Mouse (Mus musculus) thymus, adult 2 months (tissue): ENCODE measurements around the gene Gucy1b1. TPM values are rescaled to one million over a fixed set of nuclear protein-coding genes. Genes with fewer than 3 reads are reported as not detected.

Experiments used
- DNase-seq: peaks from one replicate; pipeline ENCODE4 v3.0.0; 2021
- H3K27ac ChIP-seq: fragments of 200-500 bp; 2 replicates; pipeline ENCODE4 v1.5.1; 2012; ENCODE audit warnings: low read length, control low read depth; ENCODE audit not compliant: control insufficient read depth, insufficient read depth
- H3K27me3 ChIP-seq: fragments of 200-500 bp; 2 replicates; pipeline ENCODE4 v1.6.1; 2012; ENCODE audit warnings: mild to moderate bottlenecking, low read length, moderate library complexity, mixed read lengths; ENCODE audit not compliant: control insufficient read depth, insufficient read depth
- H3K36me3 ChIP-seq: fragments of 200-500 bp; 2 replicates; pipeline ENCODE4 v1.6.1; 2012; ENCODE audit warnings: mild to moderate bottlenecking, low read length, moderate library complexity; ENCODE audit not compliant: control insufficient read depth, insufficient read depth
- H3K4me1 ChIP-seq: fragments of 200-500 bp; replicated peaks from 2 replicates; pipeline ENCODE4 v1.6.1; 2012; ENCODE audit warnings: low read length; ENCODE audit not compliant: control insufficient read depth, insufficient read depth
- H3K4me3 ChIP-seq: fragments of 200-500 bp; 2 replicates; pipeline ENCODE4 v1.5.1; 2012; ENCODE audit warnings: mild to moderate bottlenecking, low read length, control low read depth, moderate library complexity; ENCODE audit not compliant: control insufficient read depth, insufficient read depth
- CTCF ChIP-seq: fragments of 200-500 bp; IDR thresholded peaks from 2 replicates; pipeline ENCODE4 v1.5.1; 2012; ENCODE audit warnings: mild to moderate bottlenecking, control low read depth, low read length, moderate library complexity, borderline replicate concordance; ENCODE audit not compliant: control insufficient read depth, poor library complexity, insufficient read depth; ENCODE audit errors: extremely low read depth
- POLR2A ChIP-seq: fragments of 200-500 bp; IDR thresholded peaks from 2 replicates; pipeline ENCODE4 v1.6.1; 2012; ENCODE audit warnings: mild to moderate bottlenecking, low read length, control low read depth, moderate library complexity; ENCODE audit not compliant: control insufficient read depth, poor library complexity, insufficient read depth; ENCODE audit errors: extremely low read depth
- WGBS: fragments of 180-500 bp; shearing (Covaris S2); methylation state at CpG from one replicate; pipeline ENCODE4 v1.1.7; 2018; 5-methylcytosine and 5-hydroxymethylcytosine counted together
- polyA plus RNA-seq: library from polyadenylated mRNA; depleted of rRNA; stranded (reverse); fragments of >200 nt; gene quantifications from 2 replicates; pipeline ENCODE4 v1.2.3, GENCODE M21; 2012; rRNA removed

The Gucy1b1 gene
- 1.2 TPM in 2 replicates for polyA plus RNA-seq

DNA sequence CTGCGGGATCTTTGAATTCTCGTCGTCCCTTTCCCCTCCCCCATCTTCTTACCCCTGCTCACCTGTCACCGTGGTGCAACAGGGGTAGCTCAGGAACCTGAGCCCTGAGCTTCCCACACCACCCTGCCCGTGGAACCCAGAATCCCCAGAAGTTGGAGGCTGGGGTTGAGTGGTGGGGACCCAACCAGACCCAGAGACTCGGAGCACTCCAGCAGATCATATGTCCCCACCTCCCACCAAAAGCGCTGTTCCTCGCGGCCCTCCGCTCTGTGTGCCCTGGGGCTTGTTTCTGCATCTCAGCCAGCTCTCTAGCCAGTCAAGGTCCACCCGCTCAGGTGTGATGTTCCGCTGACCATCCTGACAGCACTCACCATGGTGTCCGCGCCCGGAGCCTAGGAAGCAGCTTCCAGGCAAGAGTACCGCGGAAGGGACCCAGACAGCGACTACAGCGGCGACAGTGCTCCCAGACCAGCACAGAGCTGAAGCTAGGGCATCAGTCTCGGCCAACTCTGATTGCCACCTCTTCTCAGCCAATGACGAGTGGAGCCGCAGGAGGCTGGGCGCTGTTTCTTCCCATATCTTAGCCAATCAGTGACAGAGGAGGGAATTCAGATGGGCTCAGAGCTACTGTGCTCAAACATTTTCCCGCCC, at the start of gene Gucy1b1:
Gene Gucy1b1, minus strand, starts transcription at position 489 of the 651 bp plus-strand sequence.
- DNase-seq, result peak; percentile 65
- Histone ChIP-seq H3K4me3 (peak within 1 kb of the TSS; percentile 37), H3K27ac (no peak within 1 kb of the TSS), H3K36me3 (no peaks in the 10 kb centered on the region), H3K4me1 (peaks cover 13% of the 10 kb centered on the region; the same call in 1 of the 2 replicates), H3K27me3 (0 out of 2 replicates have a peak, but pooled peaks cover 4% of the 10 kb centered on the region)
- TF ChIP-seq CTCF (no peak), POLR2A (no peak)
- 3% methylated on average over 25 of the region's 25 CpGs for WGBS

DNA sequence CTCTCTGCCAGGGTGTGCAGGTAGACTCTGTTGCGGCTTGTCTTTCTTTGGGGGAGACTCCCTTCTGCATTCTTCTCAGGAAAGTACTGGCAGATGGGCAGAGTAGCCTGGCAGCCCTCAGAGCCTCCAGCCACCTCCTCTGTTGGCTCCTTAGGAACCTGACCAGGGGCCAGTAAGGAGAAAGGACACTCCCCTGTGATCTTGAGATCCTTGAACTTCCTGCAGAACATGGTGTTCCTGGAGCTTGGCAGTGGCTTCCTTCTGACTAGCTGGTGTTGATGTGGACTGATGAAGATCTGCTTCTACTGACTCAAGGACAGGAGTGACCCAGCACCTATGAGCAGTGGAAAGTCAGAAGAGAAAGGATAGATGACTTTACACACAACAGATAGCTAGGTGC, 44.4 kb upstream of the Gucy1b1 start:
- Histone ChIP-seq H3K27ac (no peak overlapping the region), H3K4me3 (no peak overlapping the region), H3K4me1 (no peaks in the 10 kb centered on the region), H3K36me3 (no peaks in the 10 kb centered on the region), H3K27me3 (no peaks in the 10 kb centered on the region)
- 100% methylated on average over 1 of the region's 1 CpGs for WGBS
- no peak for DNase-seq
- TF ChIP-seq POLR2A, result no peak
- no peak for TF ChIP-seq CTCF

DNA sequence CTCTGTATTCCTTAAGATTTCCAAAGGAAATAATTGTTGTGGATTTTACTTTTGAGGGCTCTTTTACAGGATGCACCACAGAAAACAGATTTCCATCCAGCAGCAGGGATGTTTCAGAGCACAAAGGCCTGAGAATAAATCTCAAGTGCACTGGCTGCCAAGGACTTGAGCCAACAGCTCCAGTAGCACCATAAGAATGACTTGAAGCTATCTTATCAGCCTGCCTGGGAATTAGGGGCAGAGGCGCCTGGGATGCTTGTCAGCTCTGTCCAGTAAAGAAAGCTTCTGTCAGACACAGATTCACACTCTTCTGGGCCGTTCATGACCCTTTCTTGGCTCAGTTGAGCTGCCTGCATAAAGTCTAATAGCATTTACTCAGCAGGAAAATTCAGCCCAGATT, 38.0 kb upstream of the Gucy1b1 start:
- DNase-seq, result no peak
- no peaks in the 10 kb centered on the region for H3K4me1 ChIP-seq
- no peaks in the 10 kb centered on the region for H3K27me3 ChIP-seq
- H3K4me3 ChIP-seq, result no peak overlapping the region
- TF ChIP-seq CTCF, result no peak
- 95% methylated on average over 2 of the region's 2 CpGs for WGBS
- no peaks in the 10 kb centered on the region for H3K36me3 ChIP-seq
- H3K27ac ChIP-seq, result no peak overlapping the region

DNA sequence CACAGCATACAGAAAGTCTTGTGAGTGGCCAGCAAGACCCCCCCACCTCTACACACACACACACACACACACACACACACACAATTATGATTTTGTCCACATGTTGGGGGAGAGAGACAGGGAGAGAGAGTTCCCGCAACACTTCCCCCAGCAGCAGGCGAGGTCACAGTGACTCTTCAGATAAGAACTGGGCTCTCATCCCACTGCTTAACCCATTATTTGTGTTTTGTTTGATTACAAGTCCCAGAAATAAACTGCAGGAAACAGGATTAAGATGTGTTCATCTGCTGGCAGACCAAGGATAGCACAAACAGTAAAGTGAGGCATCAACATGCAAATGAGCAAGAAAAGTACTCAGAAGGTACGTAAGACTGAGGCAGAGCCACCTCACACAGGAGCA, 37.5 kb upstream of the Gucy1b1 start:
- no peaks in the 10 kb centered on the region for H3K27me3 ChIP-seq
- no peak for TF ChIP-seq POLR2A
- no peak for TF ChIP-seq CTCF
- no peak overlapping the region for H3K4me3 ChIP-seq
- H3K4me1 ChIP-seq, result no peaks in the 10 kb centered on the region
- H3K27ac ChIP-seq, result no peak overlapping the region
- DNase-seq, result no peak
- 90% methylated on average over 3 of the region's 3 CpGs for WGBS
- no peaks in the 10 kb centered on the region for H3K36me3 ChIP-seq

DNA sequence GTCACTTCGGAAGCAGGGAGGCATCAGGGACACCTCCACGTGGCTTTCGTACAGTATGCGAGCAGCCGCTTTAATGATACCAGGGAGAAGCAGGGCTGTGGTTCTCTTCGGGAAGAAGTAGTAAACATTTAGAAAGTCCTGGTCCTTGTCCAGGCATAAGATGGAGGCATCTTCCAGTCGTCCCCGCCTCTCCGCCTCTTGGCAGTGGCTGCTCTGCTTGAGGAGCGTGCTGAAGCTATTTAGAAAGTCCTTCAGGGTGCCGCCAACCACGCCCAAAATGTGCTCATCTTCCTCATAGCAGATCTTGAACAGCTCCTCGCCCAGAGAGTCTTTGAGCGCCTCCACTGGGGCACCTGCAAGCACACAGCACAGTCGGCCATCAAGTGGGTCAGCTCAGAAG, 34.5 kb upstream of the Gucy1b1 start:
- Histone ChIP-seq H3K4me1 (no peaks in the 10 kb centered on the region), H3K27ac (no peak overlapping the region), H3K4me3 (no peak overlapping the region), H3K36me3 (no peaks in the 10 kb centered on the region), H3K27me3 (no peaks in the 10 kb centered on the region)
- 95% methylated on average over 15 of the region's 15 CpGs for WGBS
- DNase-seq, result no peak
- TF ChIP-seq POLR2A (no peak), CTCF (no peak)

DNA sequence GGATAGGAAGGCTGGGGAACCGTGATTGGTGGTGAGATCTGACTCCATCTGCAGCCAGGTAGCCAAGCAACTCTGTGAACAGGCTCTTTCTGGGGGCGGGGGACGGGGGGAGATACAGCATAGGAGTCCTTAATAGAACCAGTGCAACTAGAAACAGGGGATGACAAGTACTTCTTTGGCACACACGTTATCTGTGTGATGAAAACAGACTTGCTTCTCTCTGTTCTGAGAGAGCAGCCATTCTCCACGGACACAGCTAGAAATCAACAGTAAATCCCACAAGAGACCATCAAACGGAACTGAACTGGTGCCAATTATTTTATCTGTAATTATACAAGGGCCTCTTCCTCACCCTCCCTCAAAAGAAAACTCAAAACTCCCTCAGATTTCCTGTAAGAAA, 29.7 kb upstream of the Gucy1b1 start:
- no peaks in the 10 kb centered on the region for H3K4me1 ChIP-seq
- no peak for TF ChIP-seq CTCF
- no peak for TF ChIP-seq POLR2A
- DNase-seq, result no peak
- H3K36me3 ChIP-seq, result no peaks in the 10 kb centered on the region
- H3K27me3 ChIP-seq, result no peaks in the 10 kb centered on the region
- H3K27ac ChIP-seq, result no peak overlapping the region
- WGBS, result 91% methylated on average over 6 of the region's 6 CpGs
- H3K4me3 ChIP-seq, result no peak overlapping the region

DNA sequence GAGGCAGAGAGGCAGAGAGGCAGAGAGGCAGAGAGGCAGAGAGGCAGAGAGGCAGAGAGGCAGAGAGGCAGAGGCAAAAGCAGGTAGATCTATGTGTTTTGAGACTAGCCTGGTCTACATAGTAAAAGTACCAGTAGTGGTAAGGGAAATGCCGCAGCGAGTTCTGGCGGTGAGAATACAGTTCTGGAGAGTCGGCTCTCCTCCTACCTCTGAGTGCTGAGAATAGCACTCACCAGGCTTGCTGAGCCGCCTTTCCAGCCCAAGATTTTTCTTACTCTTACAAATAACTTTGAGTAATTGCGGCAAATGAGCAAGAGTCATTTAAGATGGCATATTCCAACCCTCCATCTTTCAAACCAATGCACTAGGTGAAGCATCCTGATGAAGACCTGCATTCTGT, 24.6 kb upstream of the Gucy1b1 start:
- TF ChIP-seq CTCF (no peak), POLR2A (no peak)
- WGBS, result 94% methylated on average over 6 of the region's 6 CpGs
- Histone ChIP-seq H3K4me3 (no peak overlapping the region), H3K27me3 (no peaks in the 10 kb centered on the region), H3K27ac (no peak overlapping the region), H3K4me1 (0 out of 2 replicates have a peak, but pooled peaks cover 4% of the 10 kb centered on the region), H3K36me3 (no peaks in the 10 kb centered on the region)
- no peak for DNase-seq
